Mouse (Mus musculus): ENCODE data around the gene Lrp1. TPM values are rescaled to one million over a fixed set of nuclear protein-coding genes. Genes with fewer than 3 reads are reported as not detected.

Lrp1 gene
- 134 and 192 TPM in 2 replicates for polyA plus RNA-seq (2012; rRNA removed; ENCODE audit: low replicate concordance)

GRCm38 (mm10) chr10:127620406-127621190, at the start of gene Lrp1:
TSS of gene Lrp1 (minus strand) at chr10:127621148.

GRCm38 (mm10) chr10:127668093-127669050, 47.4 kb upstream of the Lrp1 start, which contains the start of gene Nab2:
TSS of gene Nab2 (minus strand) at chr10:127668568.

GRCm38 (mm10) chr10:127666501-127667268, 45.7 kb upstream of the Lrp1 start, which contains the start of gene Nemp1:
TSS of gene Nemp1 (plus strand) at chr10:127666901.

GRCm38 (mm10) chr10:127642772-127643552, 22.0 kb upstream of the Lrp1 start, which contains the start of gene Stat6:
TSS of gene Stat6 (plus strand) at chr10:127642986.

GRCm38 (mm10) chr10:127534036-127534928, 86.7 kb downstream of the Lrp1 start, which contains the start of gene Nxph4:
TSS of gene Nxph4 (minus strand) at chr10:127534559.

DNA sequence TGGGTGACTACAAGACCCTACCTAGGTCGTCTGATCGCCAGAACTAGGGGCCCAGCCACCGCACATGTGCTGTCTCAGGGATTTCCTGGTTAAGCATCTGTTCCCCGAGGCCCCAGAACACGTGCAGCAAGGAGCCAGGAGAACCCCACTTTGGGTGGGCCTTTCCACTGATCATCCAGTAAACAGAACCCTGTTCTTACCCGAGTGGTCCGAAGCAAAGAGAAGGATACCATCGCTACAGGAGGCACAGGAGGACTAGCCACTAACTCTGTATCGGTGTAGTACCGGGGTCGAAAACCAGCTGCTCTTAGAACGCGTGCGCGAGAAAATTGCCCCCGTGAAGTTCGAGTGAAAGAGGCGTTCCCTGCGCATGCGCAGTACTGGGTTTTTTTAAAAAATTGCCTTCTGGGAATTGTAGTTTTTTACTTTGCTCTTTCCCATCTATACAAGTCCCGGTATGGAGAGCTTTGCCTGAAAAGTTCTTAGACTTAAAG, 98.8 kb downstream of the Lrp1 start, which contains the start of gene Shmt2:
Gene Shmt2, minus strand, starts transcription at position 357 of the 494 bp plus-strand sequence.

DNA sequence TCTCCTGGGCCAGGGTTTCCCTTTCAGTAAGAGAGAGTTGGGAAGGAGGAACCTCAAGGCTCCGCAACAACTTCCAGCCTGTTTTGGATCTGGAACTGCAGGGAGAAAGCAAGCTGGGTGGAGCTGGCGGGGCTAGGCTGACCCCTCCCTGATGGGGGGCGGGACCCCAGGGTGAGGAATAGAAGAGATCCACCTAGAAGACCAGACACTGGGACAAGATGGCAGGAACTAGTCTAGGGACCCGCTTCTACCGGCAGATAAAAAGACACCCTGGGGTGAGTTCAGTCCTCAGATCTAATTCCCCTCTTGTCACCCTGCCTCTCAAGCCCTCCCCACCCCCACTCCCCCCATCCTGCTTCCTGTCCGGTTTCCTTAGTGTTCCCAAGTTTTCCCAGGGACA, 106.2 kb downstream of the Lrp1 start, which contains the start of gene Ndufa4l2:
Gene Ndufa4l2, plus strand, starts transcription at position 204 of the 400 bp plus-strand sequence.

GRCm38 (mm10) chr10:127500894-127501893, 119.8 kb downstream of the Lrp1 start, which contains the start of gene Stac3:
TSS of gene Stac3 (plus strand) at chr10:127501686.

Other genes starting within 250 kb of the Lrp1 start
- 96.4 and 136 TPM in 2 replicates for gene R3hdm2, start 240.8 kb downstream of the Lrp1 start, polyA plus RNA-seq (2012; rRNA removed; ENCODE audit: low replicate concordance)
- 0.39 TPM in 1 of 2 replicates, not detected in the other for gene Stac3, start 119.5 kb downstream of the Lrp1 start, polyA plus RNA-seq (2012; rRNA removed; ENCODE audit: low replicate concordance)
- 7.5 and 9.9 TPM in 2 replicates for gene Ndufa4l2, start 106.2 kb downstream of the Lrp1 start, polyA plus RNA-seq (2012; rRNA removed; ENCODE audit: low replicate concordance)
- gene Shmt2, start 98.7 kb downstream of the Lrp1 start, polyA plus RNA-seq (2012; rRNA removed; ENCODE audit: low replicate concordance), result 48.3 and 61.7 TPM in 2 replicates
- gene Nxph4, start 86.6 kb downstream of the Lrp1 start, polyA plus RNA-seq (2012; rRNA removed; ENCODE audit: low replicate concordance), result 0.15 TPM in 2 replicates
- gene Stat6, start 21.8 kb upstream of the Lrp1 start, polyA plus RNA-seq (2012; rRNA removed; ENCODE audit: low replicate concordance), result 52.2 and 71.9 TPM in 2 replicates
- 1.3 and 1.6 TPM in 2 replicates for gene Nemp1, start 45.8 kb upstream of the Lrp1 start, polyA plus RNA-seq (2012; rRNA removed; ENCODE audit: low replicate concordance)
- 25.5 and 39.5 TPM in 2 replicates for gene Nab2, start 47.4 kb upstream of the Lrp1 start, polyA plus RNA-seq (2012; rRNA removed; ENCODE audit: low replicate concordance)
- gene Myo1a, start 84.0 kb upstream of the Lrp1 start, polyA plus RNA-seq (2012; rRNA removed; ENCODE audit: low replicate concordance), result 179 and 405 TPM in 2 replicates
- gene Tac2, start 103.3 kb upstream of the Lrp1 start, polyA plus RNA-seq (2012; rRNA removed; ENCODE audit: low replicate concordance), result 0.32 TPM in 1 of 2 replicates, not detected in the other
- 3.1 and 4.5 TPM in 2 replicates for gene Zbtb39, start 118.4 kb upstream of the Lrp1 start, polyA plus RNA-seq (2012; rRNA removed; ENCODE audit: low replicate concordance)
- 1.1 and 2.3 TPM in 2 replicates for gene Gpr182, start 130.6 kb upstream of the Lrp1 start, polyA plus RNA-seq (2012; rRNA removed; ENCODE audit: low replicate concordance)
- 0.06 TPM in 1 of 2 replicates, not detected in the other for gene Rdh1, start 138.6 kb upstream of the Lrp1 start, polyA plus RNA-seq (2012; rRNA removed; ENCODE audit: low replicate concordance)
- gene Rdh16f1, start 138.6 kb upstream of the Lrp1 start, polyA plus RNA-seq (2012; rRNA removed; ENCODE audit: low replicate concordance), result not detected in 2 replicates
- 3.4 and 31.0 TPM in 2 replicates for gene Rdh9, start 155.2 kb upstream of the Lrp1 start, polyA plus RNA-seq (2012; rRNA removed; ENCODE audit: low replicate concordance)
- gene Rdh16, start 180.0 kb upstream of the Lrp1 start, polyA plus RNA-seq (2012; rRNA removed; ENCODE audit: low replicate concordance), result 2.1 and 3.5 TPM in 2 replicates
- not detected in 2 replicates for gene Rdh19, start 228.8 kb upstream of the Lrp1 start, polyA plus RNA-seq (2012; rRNA removed; ENCODE audit: low replicate concordance)
- gene Rdh16f2, start 245.3 kb upstream of the Lrp1 start, polyA plus RNA-seq (2012; rRNA removed; ENCODE audit: low replicate concordance), result 2.6 and 5.4 TPM in 2 replicates